Mouse (Mus musculus) MEL (cell line): ENCODE measurements at regions not wholly inside any gene's neighbourhood (a gene's known extent, or its start where the extent isn't known, plus 50 kb on each side); places are given as distances from the start of the nearest gene placed in this dataset.

Source experiments
- CTCF ChIP-seq, 3 experiments: IDR thresholded peaks in 2 of 3; conservative IDR thresholded peaks in 1 of 3; 2 replicates each; pipeline ENCODE4 v1.5.1; 2011 to 2012; ENCODE audit warnings: low read length in 3 of 3, low read depth in 2 of 3, mild to moderate bottlenecking in 2 of 3, improper control_type of control experiment in 1 of 3, inconsistent platforms in 1 of 3, mixed read lengths in 1 of 3, moderate library complexity in 1 of 3; ENCODE audit not compliant: control insufficient read depth in 1 of 3, insufficient read depth in 1 of 3, poor library complexity in 1 of 3, severe bottlenecking in 1 of 3
- KAT2A ChIP-seq: conservative IDR thresholded peaks from 2 replicates; pipeline ENCODE4 v1.6.1; 2012; ENCODE audit warnings: low read depth, low read length, improper control_type of control experiment, inconsistent platforms
- MXI1 ChIP-seq: IDR thresholded peaks from 2 replicates; pipeline ENCODE4 v1.6.1; 2011; ENCODE audit warnings: mild to moderate bottlenecking, low read depth, low read length, improper control_type of control experiment
- MYB ChIP-seq: IDR thresholded peaks from 2 replicates; pipeline ENCODE4 v1.6.1; 2011; ENCODE audit warnings: mild to moderate bottlenecking, low read depth, low read length, improper control_type of control experiment
- MYC ChIP-seq: IDR thresholded peaks from 2 replicates; pipeline ENCODE4 v1.6.1; 2011; ENCODE audit warnings: low read depth, mild to moderate bottlenecking, low read length, improper control_type of control experiment, moderate library complexity
- POLR2A ChIP-seq, 2 experiments: IDR thresholded peaks; 2 replicates each; pipeline ENCODE4 v1.6.1; 2011 to 2012; ENCODE audit warnings: low read length in 2 of 2, mild to moderate bottlenecking in 2 of 2, control low read depth in 1 of 2, improper control_type of control experiment in 1 of 2, low read depth in 1 of 2, moderate library complexity in 1 of 2; ENCODE audit not compliant: control insufficient read depth in 1 of 2, insufficient read depth in 1 of 2, poor library complexity in 1 of 2
- RAD21 ChIP-seq: IDR thresholded peaks from 2 replicates; pipeline ENCODE4 v1.6.1; 2011; ENCODE audit warnings: mild to moderate bottlenecking, low read depth, low read length, improper control_type of control experiment

GRCm38 (mm10) chr12:26163416-26163815 lies 251.6 kb downstream of the Rnf144a start:
- TF ChIP-seq MYB (no peak), CTCF (IDR thresholded peaks at IDR 0.05 in 2 of 3, conservative IDR thresholded peaks at IDR 0.05 in 1 of 3; ENCODE audit: control insufficient read depth in 1 of 3, insufficient read depth in 1 of 3, low read depth in 2 of 3, low read length in 3 of 3, poor library complexity in 1 of 3, severe bottlenecking in 1 of 3) (no peak), MXI1 (no peak), POLR2A (IDR thresholded peaks at IDR 0.05; ENCODE audit: control insufficient read depth in 1 of 2, insufficient read depth in 1 of 2, low read depth in 1 of 2, low read length in 2 of 2, poor library complexity in 1 of 2) (no peak), MYC (no peak), KAT2A (no peak), RAD21 (no peak)
